Mouse (Mus musculus): ENCODE measurements around the gene Ctsw. TPM values are rescaled to one million over a fixed set of nuclear protein-coding genes. Genes with fewer than 3 reads are reported as not detected.
A peak's percentile ranks its signal among the peaks of the same experiment; 100 is the strongest.
"Not testable (repeated sequence)": the region's sequence is repeated elsewhere in the genome, so short reads cannot be mapped to it uniquely, and the experiment has no call there.

Gene Ctsw
- total RNA-seq, 1 experiment from 2014 or later: 8.1 TPM

DNA sequence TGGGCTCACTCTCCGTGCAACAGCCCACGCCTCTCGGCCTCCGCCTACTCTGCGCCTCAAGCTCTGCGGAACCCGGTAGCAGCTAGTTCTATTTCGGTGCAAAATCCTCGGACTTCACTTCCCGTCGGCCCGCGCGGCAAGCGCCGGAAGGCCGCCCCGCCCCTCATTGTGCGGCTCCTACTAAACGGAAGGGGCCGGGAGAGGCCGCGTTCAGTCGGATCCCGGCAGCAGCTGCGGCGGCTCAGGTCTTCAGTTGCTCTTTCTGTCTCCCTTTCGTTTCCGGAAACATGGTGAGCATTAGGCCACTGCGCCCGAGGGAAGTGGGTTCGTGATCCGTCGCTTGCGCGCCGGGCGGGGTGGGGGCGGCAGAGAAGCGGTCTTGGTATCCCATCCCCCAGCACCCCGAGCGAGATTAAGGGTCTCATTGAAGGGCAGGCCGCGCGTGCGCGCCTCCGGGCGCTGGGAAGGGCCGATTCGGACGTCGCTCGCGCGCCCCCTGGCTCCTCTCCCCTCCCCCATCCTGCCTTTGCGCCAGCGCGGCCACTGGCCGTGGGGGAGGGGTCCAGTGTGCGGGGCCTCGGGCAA is 22.1 kb upstream of the Ctsw start, which contains the start of gene Cfl1:
Gene Cfl1 (plus strand): TSS at position 143 of the 585 bp plus-strand sequence.
- peak; percentile 40 to 44 for ATAC-seq (replicated peaks in 1 of 2; ENCODE audit: insufficient read depth in 1 of 2, low FRiP score in 2 of 2, low TSS enrichment in 1 of 2, low read depth in 1 of 2, poor library complexity in 2 of 2, severe bottlenecking in 2 of 2)

DNA sequence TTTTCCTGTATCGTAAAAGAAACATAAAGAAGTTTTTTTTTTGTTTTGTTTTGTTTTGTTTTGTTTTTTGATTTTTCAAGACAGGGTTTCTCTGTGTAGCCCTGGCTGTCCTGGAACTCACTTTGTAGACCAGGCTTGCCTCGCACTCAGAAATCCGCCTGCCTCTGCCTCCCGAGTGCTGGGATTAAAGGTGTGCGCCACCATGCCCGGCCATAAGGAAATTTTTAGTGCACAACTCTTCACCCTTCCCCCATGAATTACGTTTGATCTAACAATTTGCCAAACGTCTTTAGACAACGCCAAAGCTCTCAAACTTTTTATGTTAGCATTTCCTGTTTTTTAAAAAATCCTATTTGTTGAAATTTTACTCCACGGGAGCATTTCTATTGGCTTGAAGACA is 21.4 kb upstream of the Ctsw start:
- not testable (repeated sequence) for ATAC-seq (replicated peaks in 1 of 2; ENCODE audit: insufficient read depth in 1 of 2, low FRiP score in 2 of 2, low TSS enrichment in 1 of 2, low read depth in 1 of 2, poor library complexity in 2 of 2, severe bottlenecking in 2 of 2)

DNA sequence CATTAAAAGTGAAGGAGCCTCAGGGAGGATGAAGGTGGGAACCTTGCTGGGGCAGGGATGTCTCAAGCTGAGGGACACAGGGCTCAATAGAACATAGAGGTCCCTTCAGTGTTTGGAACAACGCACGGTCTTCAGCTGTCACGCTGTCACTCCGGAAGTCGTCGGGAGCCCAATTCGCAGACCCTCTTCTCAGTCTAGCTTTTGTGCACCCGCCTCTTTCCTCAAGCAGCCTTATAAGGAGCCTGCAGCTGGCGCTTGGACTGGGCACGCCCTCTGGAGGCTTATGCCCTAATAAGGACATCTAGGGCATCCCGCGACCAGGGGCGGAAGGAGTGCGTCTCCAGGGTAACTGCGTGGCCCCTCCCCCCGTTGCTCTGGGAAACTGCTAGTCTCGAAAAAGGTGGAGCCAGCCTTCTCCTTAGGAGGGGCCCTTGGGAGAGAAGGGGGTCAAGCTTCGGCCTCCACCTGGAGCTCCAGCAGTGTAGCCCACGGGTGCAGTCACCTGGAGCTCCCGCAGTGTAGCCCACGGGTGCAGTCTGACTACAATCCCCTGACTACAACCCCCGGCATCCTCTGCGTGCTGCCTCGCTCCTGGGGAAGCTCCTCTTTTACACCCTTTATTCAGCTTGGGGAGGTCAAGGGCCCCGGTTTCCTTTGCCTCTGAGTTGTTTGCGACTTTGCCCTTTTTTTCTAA is 20.7 kb upstream of the Ctsw start:
- ATAC-seq (replicated peaks in 1 of 2; ENCODE audit: insufficient read depth in 1 of 2, low FRiP score in 2 of 2, low TSS enrichment in 1 of 2, low read depth in 1 of 2, poor library complexity in 2 of 2, severe bottlenecking in 2 of 2): peak; percentile 61 to 70

GRCm38 (mm10) chr19:5487768-5488550 is 19.7 kb upstream of the Ctsw start, which contains the start of gene Mus81:
Gene Mus81, minus strand, starts transcription at chr19:5488402.
- peak; percentile 37 to 54 for ATAC-seq (replicated peaks in 1 of 2; ENCODE audit: insufficient read depth in 1 of 2, low FRiP score in 2 of 2, low TSS enrichment in 1 of 2, low read depth in 1 of 2, poor library complexity in 2 of 2, severe bottlenecking in 2 of 2)

DNA sequence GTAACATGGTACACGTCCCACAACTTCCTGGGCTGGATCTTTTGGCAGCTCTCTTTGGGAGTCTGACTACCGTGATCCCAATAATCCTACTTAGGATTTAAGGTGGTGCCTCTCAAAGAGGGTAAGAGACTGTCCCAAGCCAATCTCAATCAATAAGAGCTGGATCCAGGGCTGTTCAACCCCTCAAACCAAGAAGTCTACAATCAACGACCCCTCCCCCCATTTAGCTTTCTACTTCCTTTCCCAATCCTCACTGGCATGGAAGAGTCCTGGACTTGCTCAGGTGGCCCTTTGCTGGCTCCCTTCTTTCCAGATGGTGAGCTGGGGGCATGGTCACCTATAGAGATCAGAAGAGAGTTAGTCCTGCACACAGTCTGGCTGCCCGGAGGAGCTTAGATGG is 18.5 kb upstream of the Ctsw start:
- no peak for ATAC-seq (replicated peaks in 1 of 2; ENCODE audit: insufficient read depth in 1 of 2, low FRiP score in 2 of 2, low TSS enrichment in 1 of 2, low read depth in 1 of 2, poor library complexity in 2 of 2, severe bottlenecking in 2 of 2)

- no peak for ATAC-seq (replicated peaks in 1 of 2; ENCODE audit: insufficient read depth in 1 of 2, low FRiP score in 2 of 2, low TSS enrichment in 1 of 2, low read depth in 1 of 2, poor library complexity in 2 of 2, severe bottlenecking in 2 of 2)
These were observed 18.0 kb upstream of the Ctsw start for GRCm38 (mm10) chr19:5486286-5486685.

GRCm38 (mm10) chr19:5485821-5486220 is 17.5 kb upstream of the Ctsw start:
- no peak for ATAC-seq (replicated peaks in 1 of 2; ENCODE audit: insufficient read depth in 1 of 2, low FRiP score in 2 of 2, low TSS enrichment in 1 of 2, low read depth in 1 of 2, poor library complexity in 2 of 2, severe bottlenecking in 2 of 2)

DNA sequence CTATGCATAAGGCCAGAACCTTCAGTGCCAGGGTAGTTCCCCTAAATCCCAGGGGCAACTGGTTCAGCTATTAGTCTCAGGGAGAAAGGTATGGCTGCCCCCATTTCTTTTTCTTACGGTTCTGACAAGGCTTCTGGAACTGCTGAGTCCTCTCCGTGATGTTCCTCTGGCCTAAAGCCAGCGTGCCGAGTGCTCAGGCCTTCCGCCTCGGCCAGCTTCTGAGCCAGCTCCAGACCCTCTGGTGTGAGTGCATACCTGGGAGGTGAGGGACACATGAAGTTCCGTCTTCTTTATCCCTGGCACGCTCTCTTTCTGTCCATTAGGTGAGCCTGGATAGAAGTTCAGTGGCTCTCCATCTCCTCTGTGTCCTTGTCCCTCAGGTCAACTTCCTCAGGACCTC is 17.1 kb upstream of the Ctsw start:
- ATAC-seq (replicated peaks in 1 of 2; ENCODE audit: insufficient read depth in 1 of 2, low FRiP score in 2 of 2, low TSS enrichment in 1 of 2, low read depth in 1 of 2, poor library complexity in 2 of 2, severe bottlenecking in 2 of 2): no peak

GRCm38 (mm10) chr19:5484496-5484895 is 16.2 kb upstream of the Ctsw start:
- no peak for ATAC-seq (replicated peaks in 1 of 2; ENCODE audit: insufficient read depth in 1 of 2, low FRiP score in 2 of 2, low TSS enrichment in 1 of 2, low read depth in 1 of 2, poor library complexity in 2 of 2, severe bottlenecking in 2 of 2)

- ATAC-seq (replicated peaks in 1 of 2; ENCODE audit: insufficient read depth in 1 of 2, low FRiP score in 2 of 2, low TSS enrichment in 1 of 2, low read depth in 1 of 2, poor library complexity in 2 of 2, severe bottlenecking in 2 of 2): no peak
These were observed 15.4 kb upstream of the Ctsw start for GRCm38 (mm10) chr19:5483386-5484359.

DNA sequence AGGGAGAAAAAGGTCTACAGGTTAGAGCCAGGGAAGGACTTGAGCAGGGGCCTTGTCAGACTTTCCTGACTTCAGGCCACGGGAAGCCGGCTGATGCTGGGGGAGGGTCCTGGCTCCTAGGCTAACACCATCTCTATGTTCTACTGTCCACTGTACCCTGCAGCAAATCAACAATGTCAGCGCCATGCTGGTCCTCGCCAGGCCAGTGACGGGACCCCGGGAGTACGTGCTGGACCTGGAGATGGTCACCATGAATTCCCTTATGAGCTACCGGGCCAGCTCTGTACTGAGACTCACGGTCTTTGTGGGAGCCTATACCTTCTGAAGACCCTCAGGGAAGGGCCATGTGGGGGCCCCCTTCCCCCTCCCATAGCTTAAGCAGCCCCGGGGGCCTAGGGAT is 13.1 kb upstream of the Ctsw start:
- ATAC-seq (replicated peaks in 1 of 2; ENCODE audit: insufficient read depth in 1 of 2, low FRiP score in 2 of 2, low TSS enrichment in 1 of 2, low read depth in 1 of 2, poor library complexity in 2 of 2, severe bottlenecking in 2 of 2): no peak

DNA sequence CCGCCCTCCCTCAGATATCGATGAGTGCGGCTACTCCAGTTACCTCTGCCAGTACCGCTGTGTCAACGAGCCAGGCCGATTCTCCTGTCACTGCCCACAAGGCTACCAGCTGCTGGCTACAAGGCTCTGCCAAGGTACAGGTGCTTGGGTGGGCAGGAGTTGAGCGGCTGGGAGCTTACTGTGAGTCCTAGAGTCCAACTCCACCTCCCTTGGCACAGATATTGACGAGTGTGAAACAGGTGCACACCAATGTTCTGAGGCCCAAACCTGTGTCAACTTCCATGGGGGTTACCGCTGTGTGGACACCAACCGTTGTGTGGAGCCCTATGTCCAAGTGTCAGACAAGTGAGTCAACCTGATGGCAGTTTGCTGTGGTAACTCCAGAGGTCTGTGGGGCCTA is 11.7 kb upstream of the Ctsw start:
- no peak for ATAC-seq (replicated peaks in 1 of 2; ENCODE audit: insufficient read depth in 1 of 2, low FRiP score in 2 of 2, low TSS enrichment in 1 of 2, low read depth in 1 of 2, poor library complexity in 2 of 2, severe bottlenecking in 2 of 2)

DNA sequence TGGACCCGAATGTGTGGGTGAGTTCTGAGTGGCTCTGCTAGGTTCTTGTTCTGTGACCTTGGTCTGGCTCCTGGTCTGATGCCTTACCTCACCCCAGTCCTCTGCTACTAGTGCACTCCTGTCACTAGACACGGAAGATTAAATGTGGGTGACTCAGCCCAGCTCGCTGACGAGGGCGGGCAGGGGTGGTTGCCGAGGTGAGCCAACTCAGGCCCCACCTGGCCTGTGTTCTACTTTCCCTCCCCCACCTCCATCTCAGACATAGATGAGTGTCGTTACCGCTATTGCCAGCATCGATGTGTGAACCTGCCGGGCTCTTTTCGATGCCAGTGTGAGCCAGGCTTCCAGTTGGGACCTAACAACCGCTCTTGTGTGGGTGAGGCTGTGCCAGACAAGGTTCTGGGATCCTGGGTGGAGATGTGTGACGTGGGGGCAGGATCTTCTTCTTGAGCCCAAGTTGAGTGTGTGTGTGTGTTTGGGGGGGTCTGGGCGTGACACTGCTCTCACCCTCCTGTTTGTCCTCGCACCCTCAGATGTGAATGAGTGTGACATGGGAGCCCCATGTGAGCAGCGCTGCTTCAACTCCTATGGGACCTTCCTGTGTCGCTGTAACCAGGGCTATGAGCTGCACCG is 9.5 kb upstream of the Ctsw start:
- no peak for ATAC-seq (replicated peaks in 1 of 2; ENCODE audit: insufficient read depth in 1 of 2, low FRiP score in 2 of 2, low TSS enrichment in 1 of 2, low read depth in 1 of 2, poor library complexity in 2 of 2, severe bottlenecking in 2 of 2)

DNA sequence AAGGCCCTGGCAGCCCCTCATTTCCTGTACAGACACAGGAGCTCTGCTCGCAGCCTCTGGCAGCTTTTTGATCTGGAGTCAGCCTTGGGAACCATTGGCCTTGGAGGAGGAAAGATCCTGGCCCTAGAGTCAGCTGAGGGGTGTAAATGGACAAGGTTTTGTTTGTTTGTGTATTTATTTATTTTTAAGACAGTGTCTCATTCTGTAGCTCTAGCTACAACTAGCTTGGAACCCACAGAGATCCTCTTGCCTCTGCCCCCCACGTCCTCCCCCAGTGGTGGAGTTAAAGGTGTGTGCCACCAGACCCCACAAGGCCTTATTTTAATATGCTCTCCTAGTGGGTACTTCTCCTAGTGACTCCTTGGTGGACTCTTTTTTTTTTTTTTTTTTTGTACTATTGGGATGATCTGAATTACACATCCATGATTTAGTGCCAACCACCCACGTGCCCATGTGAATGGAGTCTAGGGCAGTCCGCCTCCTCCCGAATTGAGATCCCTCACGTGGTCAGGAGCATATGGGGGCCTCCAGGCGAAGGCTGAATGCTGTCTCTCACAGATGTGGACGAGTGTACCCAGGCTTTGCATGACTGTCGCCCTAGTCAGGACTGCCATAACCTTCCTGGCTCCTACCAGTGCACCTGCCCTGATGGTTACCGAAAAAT is 8.8 kb upstream of the Ctsw start:
- no peak for ATAC-seq (replicated peaks in 1 of 2; ENCODE audit: insufficient read depth in 1 of 2, low FRiP score in 2 of 2, low TSS enrichment in 1 of 2, low read depth in 1 of 2, poor library complexity in 2 of 2, severe bottlenecking in 2 of 2)

DNA sequence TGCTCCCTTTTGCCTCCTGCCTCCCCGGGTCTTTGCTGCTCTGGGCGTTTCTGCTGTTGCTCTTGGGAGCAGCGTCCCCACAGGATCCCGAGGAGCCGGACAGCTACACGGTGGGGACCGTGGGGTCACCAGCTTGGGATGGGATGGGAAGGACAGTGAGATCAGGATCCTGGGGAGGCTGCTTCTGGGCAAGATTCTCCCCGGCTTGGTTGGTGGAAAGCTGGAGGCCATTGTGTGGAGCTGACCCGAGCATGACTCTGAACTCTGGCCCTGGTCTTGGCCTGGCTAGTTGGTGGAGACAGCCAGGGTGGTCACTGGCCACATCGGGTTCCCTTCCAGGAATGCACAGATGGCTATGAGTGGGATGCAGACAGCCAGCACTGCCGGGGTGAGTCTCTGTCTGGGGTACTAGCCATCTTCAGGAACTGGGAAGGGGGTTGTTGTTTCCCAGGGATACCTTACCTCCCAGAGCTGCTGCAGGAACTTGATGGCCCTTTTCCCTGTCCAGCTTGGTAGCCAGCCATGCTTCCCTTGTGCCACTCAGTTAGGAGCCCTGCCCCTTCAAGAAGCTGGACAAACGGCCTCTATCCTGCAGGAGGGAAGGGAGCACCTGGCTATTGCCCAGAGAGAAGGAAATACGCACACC is 6.9 kb upstream of the Ctsw start:
- no peak for ATAC-seq (replicated peaks in 1 of 2; ENCODE audit: insufficient read depth in 1 of 2, low FRiP score in 2 of 2, low TSS enrichment in 1 of 2, low read depth in 1 of 2, poor library complexity in 2 of 2, severe bottlenecking in 2 of 2)

Measured in hematopoietic stem cell, adult 5-6 weeks (primary cell).